ENCODE assay signal across 8 mouse cellular contexts in genomic region chr11:34832678-34833077, GRCm38 (mm10). TPM values are rescaled to one million over a fixed set of nuclear protein-coding genes. Genes with fewer than 3 reads are reported as not detected.
DNase-seq lines count a peak whose midpoint lies in the region; ATAC-seq and TF ChIP-seq lines count a peak whose summit lies in the region.

No protein-coding gene starts in this region.

- peaks cover 36% of the 10 kb centered on the region for H3K36me3 ChIP-seq in forebrain, embryonic 10.5 days (replicated peaks)
- peaks cover 34% of the 10 kb centered on the region for H3K36me3 ChIP-seq in liver, embryonic 12.5 days

- no peaks in the 10 kb centered on the region for H3K27me3 ChIP-seq in forebrain, embryonic 10.5 days (ENCODE audit: poor library complexity, severe bottlenecking)
- H3K27me3 ChIP-seq in liver, embryonic 12.5 days (replicated peaks): 0 out of 2 replicates have a peak, but pooled peaks cover 5% of the 10 kb centered on the region

- no peak for ATAC-seq in liver, embryonic 12.5 days

- no peak overlapping the region for H3K27ac ChIP-seq in gastrocnemius, adult 2 months
- H3K27ac ChIP-seq in forebrain, embryonic 10.5 days: peak overlapping the region; percentile 93
- H3K27ac ChIP-seq in liver, embryonic 12.5 days: peak overlapping the region; percentile 82
- H3K27ac ChIP-seq in left cerebral cortex, adult 2 months: no peak overlapping the region

- TF ChIP-seq CTCF in gastrocnemius, adult 2 months (IDR thresholded peaks at IDR 0.05): no peak
- no peak for TF ChIP-seq CTCF in left cerebral cortex, adult 2 months (IDR thresholded peaks at IDR 0.05)

- WGBS in forebrain, embryonic 10.5 days: 13% methylated on average over 5 of the region's 5 CpGs
- 9% methylated on average over 4 of the region's 5 CpGs for WGBS in liver, embryonic 12.5 days (ENCODE audit: insufficient replicate concordance)

- no peaks in the 10 kb centered on the region for H3K9me3 ChIP-seq in forebrain, embryonic 10.5 days
- H3K9me3 ChIP-seq in liver, embryonic 12.5 days (replicated peaks): no peaks in the 10 kb centered on the region

- intact Hi-C loops in gastrocnemius, adult 2 months (cut with DNase I): loop anchor here (10.0 kb wide), 1 partner anchor 1002 kb away; the partner anchor contains the start of gene Rars
- intact Hi-C loops in gastrocnemius, postnatal 14 days (cut with DNase I; ENCODE audit: low total_unique reads): no loop called here
- intact Hi-C loops in left cerebral cortex, adult 2 months (cut with DNase I): loop anchor here (10.0 kb wide), 1 partner anchor 982 kb away; no protein-coding TSS in a partner anchor

- no peak for DNase-seq in gastrocnemius, adult 2 months
- DNase-seq in gastrocnemius, postnatal 14 days: no peak
- DNase-seq in 3T3-L1 (ENCODE audit: low read depth, low spot score): peak; percentile 16
- DNase-seq in forebrain, embryonic 10.5 days (ENCODE audit: extremely low spot score, low spot score): no peak
- DNase-seq in urinary bladder, postnatal 4 days (ENCODE audit: low spot score in 2 of 2): no peak
- DNase-seq in left cerebral cortex, adult 2 months (ENCODE audit: extremely low spot score in 1 of 2, low spot score in 2 of 2): no peak
- DNase-seq in yolk sac, embryonic 10.5 days (ENCODE audit: low spot score): no peak

- H3K9ac ChIP-seq in liver, embryonic 12.5 days: peak overlapping the region; percentile 84

- peaks cover 22% of the 10 kb centered on the region for H3K4me1 ChIP-seq in forebrain, embryonic 10.5 days
- peaks cover 22% of the 10 kb centered on the region for H3K4me1 ChIP-seq in liver, embryonic 12.5 days

- H3K4me2 ChIP-seq in liver, embryonic 12.5 days: peak overlapping the region; percentile 84

- peak overlapping the region; percentile 94 for H3K4me3 ChIP-seq in gastrocnemius, adult 2 months
- peak overlapping the region; percentile 82 for H3K4me3 ChIP-seq in forebrain, embryonic 10.5 days
- peak overlapping the region; percentile 83 for H3K4me3 ChIP-seq in liver, embryonic 12.5 days
- H3K4me3 ChIP-seq in left cerebral cortex, adult 2 months: no peak overlapping the region

RNA-seq across cellular contexts. Expression of gene Spdl1, which starts 0.8 kb away (rescaled TPM):
- total RNA-seq in gastrocnemius, adult 2 months (2021): under 1 TPM; 0.14 to 0.18 TPM
- total RNA-seq in gastrocnemius, postnatal 14 days (2021): 1 to 10 TPM in 1 of 2 experiments, under 1 TPM in 1; 0.80 to 1.1 TPM
- 31.6 and 34.4 TPM in 2 replicates for polyA plus RNA-seq in forebrain, embryonic 10.5 days (2016; fragmentation: Nextera tagmentation; extraction: Ambion mirVana)
- 19.8 and 20.0 TPM in 2 replicates for polyA plus RNA-seq in liver, embryonic 12.5 days (2016; fragmentation: Nextera tagmentation; extraction: Ambion mirVana)
- under 1 TPM; 0.23 to 0.35 TPM for total RNA-seq in left cerebral cortex, adult 2 months (2021)

RNA-seq across cellular contexts. Expression of gene Dock2, which starts 49.0 kb away (rescaled TPM):
- 1 to 10 TPM in 1 of 2 experiments, under 1 TPM in 1; 0.71 to 1.1 TPM for total RNA-seq in gastrocnemius, adult 2 months (2021)
- total RNA-seq in gastrocnemius, postnatal 14 days (2021): 1 to 10 TPM in 1 of 2 experiments, under 1 TPM in 1; 1.00 to 1.1 TPM
- 0.43 and 0.47 TPM in 2 replicates for polyA plus RNA-seq in forebrain, embryonic 10.5 days (2016; fragmentation: Nextera tagmentation; extraction: Ambion mirVana)
- 6.1 and 6.3 TPM in 2 replicates for polyA plus RNA-seq in liver, embryonic 12.5 days (2016; fragmentation: Nextera tagmentation; extraction: Ambion mirVana)
- 1 to 10 TPM; 2.7 to 3.8 TPM for total RNA-seq in left cerebral cortex, adult 2 months (2021)

Comparison
In these comparisons a context has a peak if more than half of its experiments do, and no peak if none do; other contexts are left out.
1. H3K27ac ChIP-seq: peak in forebrain, embryonic 10.5 days (single experiment) and liver, embryonic 12.5 days (single experiment); none in gastrocnemius, adult 2 months (single experiment) and left cerebral cortex, adult 2 months (single experiment).